Mouse (Mus musculus) liver, postnatal 0 days (tissue): Measurements from ENCODE around the gene Slc16a11. TPM values are rescaled to one million over a fixed set of nuclear protein-coding genes. Genes with fewer than 3 reads are reported as not detected.
A peak's percentile ranks its signal among the peaks of the same experiment; 100 is the strongest.

Experiments
- ATAC-seq: fragments of 200-750 bp; cut with Nextera tagmentation; 2 replicates; pipeline ENCODE4 v1.8.0; 2017; ENCODE audit warnings: mild to moderate bottlenecking, moderate library complexity
- DNase-seq: peaks from one replicate; pipeline ENCODE4 v3.0.0-alpha.2; 2016
- H3K27ac ChIP-seq: fragments of 300-500 bp; sonication (generic); 2 replicates; pipeline ENCODE4 v1.5.1; 2014; ENCODE audit warnings: antibody characterized with exemption, moderate library complexity, mild to moderate bottlenecking, low read depth
- H3K27me3 ChIP-seq: fragments of 300-500 bp; sonication (generic); 2 replicates; pipeline ENCODE4 v1.6.1; 2014; ENCODE audit warnings: low read length, control low read depth, mixed read lengths; ENCODE audit not compliant: insufficient read depth
- H3K36me3 ChIP-seq: fragments of 300-500 bp; sonication (generic); replicated peaks from 2 replicates; pipeline ENCODE4 v1.6.1; 2014; ENCODE audit warnings: mild to moderate bottlenecking, control low read depth, low read length, moderate library complexity, mixed read lengths; ENCODE audit not compliant: insufficient read depth
- H3K4me1 ChIP-seq: fragments of 300-500 bp; sonication (generic); 2 replicates; pipeline ENCODE4 v1.6.1; 2014; ENCODE audit warnings: antibody characterized with exemption, mild to moderate bottlenecking, control low read depth; ENCODE audit not compliant: insufficient read depth
- H3K4me2 ChIP-seq: fragments of 300-500 bp; sonication (generic); 2 replicates; pipeline ENCODE4 v1.6.1; 2014; ENCODE audit warnings: low read depth, mild to moderate bottlenecking, low read length, moderate library complexity, mixed read lengths
- H3K4me3 ChIP-seq: fragments of 300-500 bp; sonication (generic); 2 replicates; pipeline ENCODE4 v1.5.1; 2014; ENCODE audit warnings: low read depth, low read length
- H3K9ac ChIP-seq: fragments of 300-500 bp; sonication (generic); replicated peaks from 2 replicates; pipeline ENCODE4 v1.6.1; 2014; ENCODE audit warnings: mild to moderate bottlenecking, moderate library complexity
- H3K9me3 ChIP-seq: fragments of 300-500 bp; sonication (generic); 2 replicates; pipeline ENCODE4 v1.6.1; 2016; ENCODE audit warnings: mild to moderate bottlenecking, control low read depth, low read length, mixed read lengths
- CTCF ChIP-seq: sonication (generic); IDR thresholded peaks from 2 replicates; pipeline ENCODE4 v1.5.1; 2016; ENCODE audit warnings: antibody characterized with exemption, low read depth
- EP300 ChIP-seq: IDR thresholded peaks from 2 replicates; pipeline ENCODE4 v1.6.1; 2016; ENCODE audit warnings: antibody characterized with exemption, low read depth, mild to moderate bottlenecking
- WGBS: fragments of 180-500 bp; shearing (Covaris S2); extraction: QIAGEN DNeasy Blood & Tissue Kit; methylation state at CpG from one replicate; pipeline ENCODE4 v1.1.7; 2014; ENCODE audit not compliant: insufficient replicate concordance; 5-methylcytosine and 5-hydroxymethylcytosine counted together
- microRNA counts: library from miRNA; unstranded; fragments of <30 nt; microRNA quantifications from one replicate; lab custom pipeline; 2015
- microRNA-seq: library from miRNA; unstranded; fragments of <30 nt; microRNA quantifications from one replicate; pipeline ENCODE4, GENCODE M21; 2016
- polyA plus RNA-seq: library from polyadenylated mRNA; unstranded; fragments of >200 nt; fragmentation: Nextera tagmentation; extraction: Ambion mirVana; gene quantifications from 2 replicates; pipeline ENCODE4 v1.2.1, GENCODE M21; 2015

The Slc16a11 gene
- polyA plus RNA-seq, 1 experiment from 2014 or later: 1.8 TPM

- Histone ChIP-seq H3K27ac (no peak overlapping the region), H3K9ac (no peak overlapping the region), H3K27me3 (peaks cover 36% of the 10 kb centered on the region), H3K4me1 (no peaks in the 10 kb centered on the region), H3K9me3 (no peaks in the 10 kb centered on the region), H3K4me2 (no peak overlapping the region), H3K4me3 (no peak overlapping the region), H3K36me3 (no peaks in the 10 kb centered on the region)
- 35% methylated on average over 11 of the region's 11 CpGs for WGBS
- DNase-seq (no peak), ATAC-seq (no peak)
- TF ChIP-seq EP300: no peak
- no peak for TF ChIP-seq CTCF
Measured at GRCm38 (mm10) chr11:70250150-70250549, 37.6 kb downstream of the Slc16a11 start.

GRCm38 (mm10) chr11:70251853-70252252, 39.3 kb downstream of the Slc16a11 start:
- TF ChIP-seq CTCF (no peak), EP300 (peak; percentile 58; the same call in 1 of the 2 replicates)
- Histone ChIP-seq H3K27me3 (peaks cover 42% of the 10 kb centered on the region), H3K27ac (0 out of 2 replicates have a peak overlapping the region, but pooled peaks have one; percentile 12), H3K4me3 (no peak overlapping the region), H3K9me3 (no peaks in the 10 kb centered on the region), H3K4me2 (no peak overlapping the region), H3K9ac (no peak overlapping the region), H3K4me1 (no peaks in the 10 kb centered on the region), H3K36me3 (no peaks in the 10 kb centered on the region)
- ATAC-seq (peak; percentile 49; the same call in 1 of the 2 replicates), DNase-seq (no peak)
- 70% methylated on average over 8 of the region's 8 CpGs for WGBS

GRCm38 (mm10) chr11:70254337-70254736, 41.8 kb downstream of the Slc16a11 start:
- Histone ChIP-seq H3K4me3 (peak overlapping the region; percentile 12; the same call in 1 of the 2 replicates), H3K4me1 (no peaks in the 10 kb centered on the region), H3K27ac (no peak overlapping the region), H3K9me3 (no peaks in the 10 kb centered on the region), H3K36me3 (no peaks in the 10 kb centered on the region), H3K9ac (no peak overlapping the region), H3K4me2 (peak overlapping the region; percentile 44), H3K27me3 (peaks cover 42% of the 10 kb centered on the region)
- TF ChIP-seq EP300 (no peak), CTCF (no peak)
- WGBS: 5% methylated on average over 18 of the region's 18 CpGs
- ATAC-seq (peak; percentile 29; the same call in 1 of the 2 replicates), DNase-seq (no peak)

- Histone ChIP-seq H3K27ac (no peak within 1 kb of the TSS), H3K4me1 (no peaks in the 10 kb centered on the region), H3K36me3 (no peaks in the 10 kb centered on the region), H3K27me3 (peaks cover 40% of the 10 kb centered on the region), H3K9me3 (no peaks in the 10 kb centered on the region), H3K4me2 (peak within 1 kb of the TSS; percentile 44), H3K4me3 (peak within 1 kb of the TSS; percentile 12; the same call in 1 of the 2 replicates), H3K9ac (no peak within 1 kb of the TSS)
- ATAC-seq (peak; percentile 67), DNase-seq (no peak)
- TF ChIP-seq EP300: no peak
- TF ChIP-seq CTCF: peak; percentile 60
- WGBS: 5% methylated on average over 25 of the region's 25 CpGs
Measured at GRCm38 (mm10) chr11:70254931-70255531, 42.5 kb downstream of the Slc16a11 start, which contains the start of gene Alox12. Gene Alox12, minus strand, starts transcription at chr11:70255353.

- no peak overlapping the region for H3K4me3 ChIP-seq
- H3K9ac ChIP-seq: no peak overlapping the region
- no peaks in the 10 kb centered on the region for H3K4me1 ChIP-seq
- H3K27me3 ChIP-seq: peaks cover 16% of the 10 kb centered on the region
- WGBS: 86% methylated on average over 4 of the region's 4 CpGs
- TF ChIP-seq EP300: no peak
- TF ChIP-seq CTCF: no peak
- no peaks in the 10 kb centered on the region for H3K9me3 ChIP-seq
- ATAC-seq (no peak), DNase-seq (no peak)
- no peaks in the 10 kb centered on the region for H3K36me3 ChIP-seq
- no peak overlapping the region for H3K4me2 ChIP-seq
- no peak overlapping the region for H3K27ac ChIP-seq
Measured at GRCm38 (mm10) chr11:70259035-70259434, 46.5 kb downstream of the Slc16a11 start.

- no peak for TF ChIP-seq CTCF
- no peak for TF ChIP-seq EP300
- Histone ChIP-seq H3K36me3 (no peaks in the 10 kb centered on the region), H3K27me3 (no peaks in the 10 kb centered on the region), H3K4me1 (no peaks in the 10 kb centered on the region), H3K9ac (no peak overlapping the region), H3K4me2 (no peak overlapping the region), H3K4me3 (no peak overlapping the region), H3K9me3 (no peaks in the 10 kb centered on the region), H3K27ac (no peak overlapping the region)
- ATAC-seq (no peak), DNase-seq (no peak)
- 42% methylated on average over 3 of the region's 3 CpGs for WGBS
Measured at GRCm38 (mm10) chr11:70265252-70265651, 52.7 kb downstream of the Slc16a11 start.

- H3K27ac ChIP-seq: no peak overlapping the region
- ATAC-seq: no peak
- H3K27me3 ChIP-seq: no peaks in the 10 kb centered on the region
Measured at GRCm38 (mm10) chr11:70265819-70266218, 53.3 kb downstream of the Slc16a11 start.

More at GRCm38 (mm10) chr11:70265819-70266218, 53.3 kb downstream of the Slc16a11 start:
- Histone ChIP-seq H3K4me3 (no peak overlapping the region), H3K4me2 (no peak overlapping the region), H3K9me3 (no peaks in the 10 kb centered on the region), H3K36me3 (no peaks in the 10 kb centered on the region), H3K4me1 (no peaks in the 10 kb centered on the region), H3K9ac (no peak overlapping the region)
- no peak for DNase-seq
- WGBS: 61% methylated on average over 4 of the region's 4 CpGs
- no peak for TF ChIP-seq CTCF
- no peak for TF ChIP-seq EP300

MicroRNA genes within 50 kb of the gene (microRNA counts, 519-probe panel; counts per million panel counts)
- microRNA mmu-miR-195 (lab: Ali Mortazavi, UCI): not detected
- not detected for microRNA mmu-miR-497 (lab: Ali Mortazavi, UCI)

Small RNA genes within 50 kb of the gene (microRNA-seq; reads per million reads assigned to microRNA genes)
- gene Mir195a: 412 reads per million, percentile 61 among the genes with 10 or more reads in this experiment
- not detected for gene Mir497
- gene Mir497b: not detected

Other genes starting within 250 kb of the Slc16a11 start
- gene Cldn7, start 248.0 kb upstream of the Slc16a11 start, polyA plus RNA-seq: 4.1 and 4.4 TPM in 2 replicates
- gene Ctdnep1, start 231.6 kb upstream of the Slc16a11 start, polyA plus RNA-seq: 8.4 and 9.7 TPM in 2 replicates
- 40.6 and 42.9 TPM in 2 replicates for gene Elp5, start 230.2 kb upstream of the Slc16a11 start, polyA plus RNA-seq
- gene Gabarap, start 221.6 kb upstream of the Slc16a11 start, polyA plus RNA-seq: 305 and 324 TPM in 2 replicates
- gene Phf23, start 217.0 kb upstream of the Slc16a11 start, polyA plus RNA-seq: 19.5 and 25.5 TPM in 2 replicates
- 2.7 and 3.4 TPM in 2 replicates for gene Dvl2, start 212.2 kb upstream of the Slc16a11 start, polyA plus RNA-seq
- 345 and 367 TPM in 2 replicates for gene Acadvl, start 197.3 kb upstream of the Slc16a11 start, polyA plus RNA-seq
- 0.58 and 0.61 TPM in 2 replicates for gene Dlg4, start 195.8 kb upstream of the Slc16a11 start, polyA plus RNA-seq
- 458 and 462 TPM in 2 replicates for gene Asgr1, start 158.7 kb upstream of the Slc16a11 start, polyA plus RNA-seq
- gene Asgr2, start 120.1 kb upstream of the Slc16a11 start, polyA plus RNA-seq: 48.3 and 53.3 TPM in 2 replicates
- gene Mgl2, start 82.4 kb upstream of the Slc16a11 start, polyA plus RNA-seq: 1.5 TPM in 2 replicates
- 0.46 and 0.81 TPM in 2 replicates for gene Clec10a, start 56.6 kb upstream of the Slc16a11 start, polyA plus RNA-seq
- gene Slc16a13, start 8.3 kb downstream of the Slc16a11 start, polyA plus RNA-seq: 1.3 and 1.9 TPM in 2 replicates
- gene Bcl6b, start 17.0 kb downstream of the Slc16a11 start, polyA plus RNA-seq: 1.4 and 1.8 TPM in 2 replicates
- gene 0610010K14Rik, start 25.2 kb downstream of the Slc16a11 start, polyA plus RNA-seq: 48.9 and 55.2 TPM in 2 replicates
- gene Gm21988, start 27.1 kb downstream of the Slc16a11 start, polyA plus RNA-seq: 5.4 and 5.8 TPM in 2 replicates
- gene Rnasek, start 27.1 kb downstream of the Slc16a11 start, polyA plus RNA-seq: 241 TPM in 2 replicates
- gene Alox12, start 42.6 kb downstream of the Slc16a11 start, polyA plus RNA-seq: 17.8 and 20.0 TPM in 2 replicates
- 0.08 TPM in 1 of 2 replicates, not detected in the other for gene Alox12e, start 109.9 kb downstream of the Slc16a11 start, polyA plus RNA-seq
- gene Alox15, start 139.3 kb downstream of the Slc16a11 start, polyA plus RNA-seq: 0.49 and 0.56 TPM in 2 replicates
- 6.1 and 6.4 TPM in 2 replicates for gene Pelp1, start 197.3 kb downstream of the Slc16a11 start, polyA plus RNA-seq
- gene Arrb2, start 219.9 kb downstream of the Slc16a11 start, polyA plus RNA-seq: 20.0 and 21.8 TPM in 2 replicates
- gene Med11, start 239.2 kb downstream of the Slc16a11 start, polyA plus RNA-seq: 14.3 and 15.1 TPM in 2 replicates
- gene Zmynd15, start 246.7 kb downstream of the Slc16a11 start, polyA plus RNA-seq: 0.59 and 0.70 TPM in 2 replicates
- gene Cxcl16, start 247.2 kb downstream of the Slc16a11 start, polyA plus RNA-seq: 9.2 and 9.4 TPM in 2 replicates